Mouse (Mus musculus): ENCODE measurements around the gene Melk. TPM values are rescaled to one million over a fixed set of nuclear protein-coding genes. Genes with fewer than 3 reads are reported as not detected.

The Melk gene
- 10 to 100 TPM; 14.6 to 15.0 TPM for total RNA-seq (2021)

- DNase-seq = peak; percentile 88
Observed at GRCm38 (mm10) chr4:44300781-44301750, at the start of gene Melk. Gene Melk (plus strand): TSS chr4:44300876.

GRCm38 (mm10) chr4:44251521-44251920 lies 49.2 kb upstream of the Melk start:
- DNase-seq = no peak

- DNase-seq = no peak
Observed at GRCm38 (mm10) chr4:44251966-44252916, 48.4 kb upstream of the Melk start.

GRCm38 (mm10) chr4:44253191-44253590 lies 47.5 kb upstream of the Melk start:
- no peak for DNase-seq

- DNase-seq = no peak
Observed at GRCm38 (mm10) chr4:44254579-44254978, 46.1 kb upstream of the Melk start.

GRCm38 (mm10) chr4:44259126-44259525 lies 41.5 kb upstream of the Melk start:
- no peak for DNase-seq

- DNase-seq = peak; percentile 77
Observed at GRCm38 (mm10) chr4:44260244-44260643, 40.4 kb upstream of the Melk start.

GRCm38 (mm10) chr4:44265500-44265899 lies 35.2 kb upstream of the Melk start:
- no peak for DNase-seq

- no peak for DNase-seq
Observed at GRCm38 (mm10) chr4:44267437-44267836, 33.2 kb upstream of the Melk start.

GRCm38 (mm10) chr4:44269376-44269817 lies 31.3 kb upstream of the Melk start:
- DNase-seq = no peak

- no peak for DNase-seq
Observed at GRCm38 (mm10) chr4:44271134-44271533, 29.5 kb upstream of the Melk start.

GRCm38 (mm10) chr4:44281597-44282265 lies 18.9 kb upstream of the Melk start:
- DNase-seq = no peak

GRCm38 (mm10) chr4:44292534-44292933 lies 8.1 kb upstream of the Melk start:
- peak; percentile 44 for DNase-seq

- DNase-seq = no peak
Observed at GRCm38 (mm10) chr4:44295837-44296236, 4.8 kb upstream of the Melk start.

GRCm38 (mm10) chr4:44306585-44306984 lies 5.9 kb downstream of the Melk start:
- DNase-seq = no peak

- no peak for DNase-seq
Observed at GRCm38 (mm10) chr4:44310429-44310828, 9.8 kb downstream of the Melk start.

GRCm38 (mm10) chr4:44310911-44311310 lies 10.2 kb downstream of the Melk start:
- no peak for DNase-seq

GRCm38 (mm10) chr4:44316270-44316809 lies 15.7 kb downstream of the Melk start:
- DNase-seq = no peak

GRCm38 (mm10) chr4:44320448-44320847 lies 19.8 kb downstream of the Melk start:
- no peak for DNase-seq

- DNase-seq = no peak
Observed at GRCm38 (mm10) chr4:44322124-44322523, 21.4 kb downstream of the Melk start.

- DNase-seq = no peak
Observed at GRCm38 (mm10) chr4:44325453-44325852, 24.8 kb downstream of the Melk start.

- no peak for DNase-seq
Observed at GRCm38 (mm10) chr4:44326721-44327120, 26.0 kb downstream of the Melk start.
